Mouse (Mus musculus): Measurements from ENCODE around the gene Diras1.
A peak's percentile ranks its signal among the peaks of the same experiment; 100 is the strongest.
"Not testable (repeated sequence)": the region's sequence is repeated elsewhere in the genome, so short reads cannot be mapped to it uniquely, and the experiment has no call there.

Diras1 gene

DNA sequence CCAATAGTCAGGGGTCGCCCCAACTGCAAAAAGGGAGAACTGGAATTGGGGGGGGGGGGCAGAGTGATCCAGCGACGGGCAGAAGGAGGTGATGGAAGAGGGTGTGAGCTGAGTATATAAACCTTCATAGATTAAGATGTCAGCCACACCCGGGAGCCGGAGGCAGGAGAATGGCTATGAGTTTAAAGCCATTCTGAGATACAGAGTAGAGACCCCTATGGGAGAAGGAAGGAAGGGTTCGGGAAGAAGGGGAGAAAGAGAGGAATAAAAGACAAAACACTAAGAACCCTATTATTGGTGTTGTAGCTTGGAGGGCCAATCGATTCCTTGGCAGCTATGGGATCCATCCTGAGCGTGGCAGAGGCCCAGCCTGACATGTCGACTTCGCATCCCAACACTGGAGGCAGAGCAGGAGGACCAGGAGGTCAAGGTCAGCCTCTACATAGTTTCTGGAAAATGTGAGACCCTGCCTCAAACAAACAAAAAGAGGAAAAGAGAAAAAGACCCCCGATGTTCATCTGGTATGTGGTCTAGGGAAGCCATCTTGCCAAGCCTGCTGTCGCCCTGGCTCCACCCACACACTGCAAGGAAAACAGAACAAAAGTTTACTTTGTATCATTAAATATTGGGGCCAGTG, at the start of gene Diras1:
Gene Diras1, minus strand, starts transcription at position 24 of the 637 bp plus-strand sequence.
- no peak for DNase-seq (ENCODE audit: low read depth, low spot score)

DNA sequence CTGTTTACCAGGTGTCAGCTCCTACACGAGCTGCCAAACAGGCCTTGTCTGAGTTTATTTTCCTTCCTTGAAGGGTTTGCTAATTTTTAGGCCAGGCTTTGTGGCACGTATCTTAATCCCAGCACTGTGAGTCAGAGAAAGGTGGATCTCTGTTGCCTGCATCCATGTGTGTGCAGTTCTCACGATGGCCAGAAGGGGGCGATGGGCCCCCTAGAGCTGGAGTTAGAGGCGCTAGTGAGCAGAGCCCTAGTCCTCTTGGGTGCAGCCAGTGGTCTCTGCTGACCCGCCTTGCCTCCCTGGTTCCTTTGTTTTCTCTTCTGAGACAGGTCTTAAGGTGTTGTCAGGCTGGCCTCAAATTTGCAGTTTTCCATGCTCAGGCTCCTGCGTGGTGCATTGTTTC, 48.0 kb upstream of the Diras1 start:
- no peak for DNase-seq (ENCODE audit: low read depth, low spot score)

DNA sequence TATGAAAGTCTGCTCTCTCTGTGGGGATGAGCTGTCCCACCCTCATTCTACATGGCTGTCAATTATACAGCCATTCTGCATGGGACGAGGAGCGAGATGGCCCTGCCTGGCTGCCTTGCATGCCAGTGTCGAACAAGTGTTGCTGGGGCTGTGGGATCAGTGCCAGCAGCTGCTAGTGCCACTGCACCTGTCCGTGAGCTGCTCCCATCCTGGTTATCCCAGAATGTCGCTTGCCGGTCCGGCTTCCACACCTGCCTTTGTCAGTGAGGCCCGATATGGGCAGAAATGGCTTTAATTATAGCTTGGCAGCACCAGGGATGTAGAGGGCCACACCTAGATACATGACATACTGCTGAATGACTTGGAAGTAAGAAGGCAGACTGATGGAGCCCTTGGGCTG, 46.8 kb upstream of the Diras1 start:
- DNase-seq (ENCODE audit: low read depth, low spot score) = no peak

DNA sequence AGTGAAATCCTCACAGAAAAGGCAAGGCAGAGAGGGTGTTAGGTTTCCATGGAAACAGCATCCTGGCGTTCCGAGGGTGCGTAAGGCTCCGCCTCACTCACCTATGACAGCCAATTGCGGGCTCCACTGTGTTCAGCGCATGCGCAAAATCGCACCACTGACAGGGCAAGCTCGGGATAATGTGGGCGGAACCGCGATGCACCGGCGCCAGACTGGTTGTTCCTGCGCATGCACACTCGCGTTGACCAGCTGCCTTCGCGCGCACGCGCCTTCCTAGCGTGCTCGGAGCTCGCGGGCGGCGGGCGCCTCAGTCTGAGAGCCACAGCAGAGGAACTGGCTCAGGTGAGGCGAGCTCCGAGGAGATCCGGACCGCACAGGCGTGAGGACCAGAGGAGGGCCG, 44.4 kb upstream of the Diras1 start, which contains the start of gene Thop1:
Gene Thop1, plus strand, starts transcription at position 200 of the 400 bp plus-strand sequence.
- DNase-seq (ENCODE audit: low read depth, low spot score) = peak; percentile 99

DNA sequence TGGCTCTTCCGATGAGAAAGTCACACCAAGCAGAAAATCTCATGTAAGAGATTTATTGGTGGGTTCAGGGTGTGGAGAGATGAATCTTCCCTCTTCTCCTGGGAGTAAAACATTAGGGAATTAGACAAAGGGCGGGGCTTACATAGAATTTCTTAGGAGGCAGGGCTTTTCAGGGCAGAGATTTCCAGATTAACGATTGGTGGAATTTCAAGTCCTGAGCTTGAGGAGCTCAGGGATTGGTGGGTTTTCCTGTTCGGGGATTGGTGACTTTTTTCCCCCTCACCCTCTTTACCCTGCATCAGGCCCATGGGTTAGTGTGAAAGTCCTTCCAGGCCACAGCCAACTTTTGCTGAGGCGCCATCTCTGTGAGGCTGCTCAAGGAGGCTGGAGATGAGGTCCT, 43.2 kb upstream of the Diras1 start:
- no peak for DNase-seq (ENCODE audit: low read depth, low spot score)

DNA sequence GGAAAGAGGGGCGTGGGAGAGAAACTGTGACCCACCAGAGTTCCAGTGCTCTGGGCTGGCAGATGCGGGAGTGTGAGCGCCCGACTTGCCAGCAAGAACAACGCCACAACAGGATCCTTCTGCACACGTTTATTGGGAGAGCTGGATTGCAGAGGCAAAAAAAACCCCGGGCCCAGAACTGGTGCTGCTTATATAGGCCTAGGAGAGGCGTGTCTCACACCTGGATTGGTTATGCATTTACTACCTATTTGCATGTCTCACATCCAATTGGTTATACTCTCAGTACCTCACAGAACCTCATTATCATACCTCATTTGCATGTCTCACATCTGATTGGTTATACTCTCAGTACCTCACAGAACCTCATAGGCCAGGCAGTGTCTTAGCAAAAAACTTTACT, 39.1 kb upstream of the Diras1 start:
- DNase-seq (ENCODE audit: low read depth, low spot score) = not testable (repeated sequence)

DNA sequence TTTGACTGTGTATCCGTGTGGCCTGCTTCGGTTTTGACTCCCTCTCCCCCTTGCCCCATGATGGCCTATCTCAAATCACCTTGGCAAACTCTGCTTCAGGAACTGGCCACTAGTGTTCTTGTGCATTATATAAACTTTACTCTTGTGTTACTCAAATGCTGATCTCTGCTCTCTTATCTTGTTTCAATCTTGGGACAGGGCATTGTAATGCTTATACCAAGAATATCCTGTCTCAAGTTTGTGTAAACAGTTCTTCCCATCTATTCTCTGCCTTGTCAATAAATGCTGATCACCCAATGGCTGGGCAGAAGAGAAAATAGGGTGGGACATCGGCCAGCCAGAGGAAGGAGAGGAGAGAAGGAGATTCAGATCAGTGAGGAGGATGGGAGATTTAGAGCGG, 37.2 kb upstream of the Diras1 start:
- DNase-seq (ENCODE audit: low read depth, low spot score) = no peak

DNA sequence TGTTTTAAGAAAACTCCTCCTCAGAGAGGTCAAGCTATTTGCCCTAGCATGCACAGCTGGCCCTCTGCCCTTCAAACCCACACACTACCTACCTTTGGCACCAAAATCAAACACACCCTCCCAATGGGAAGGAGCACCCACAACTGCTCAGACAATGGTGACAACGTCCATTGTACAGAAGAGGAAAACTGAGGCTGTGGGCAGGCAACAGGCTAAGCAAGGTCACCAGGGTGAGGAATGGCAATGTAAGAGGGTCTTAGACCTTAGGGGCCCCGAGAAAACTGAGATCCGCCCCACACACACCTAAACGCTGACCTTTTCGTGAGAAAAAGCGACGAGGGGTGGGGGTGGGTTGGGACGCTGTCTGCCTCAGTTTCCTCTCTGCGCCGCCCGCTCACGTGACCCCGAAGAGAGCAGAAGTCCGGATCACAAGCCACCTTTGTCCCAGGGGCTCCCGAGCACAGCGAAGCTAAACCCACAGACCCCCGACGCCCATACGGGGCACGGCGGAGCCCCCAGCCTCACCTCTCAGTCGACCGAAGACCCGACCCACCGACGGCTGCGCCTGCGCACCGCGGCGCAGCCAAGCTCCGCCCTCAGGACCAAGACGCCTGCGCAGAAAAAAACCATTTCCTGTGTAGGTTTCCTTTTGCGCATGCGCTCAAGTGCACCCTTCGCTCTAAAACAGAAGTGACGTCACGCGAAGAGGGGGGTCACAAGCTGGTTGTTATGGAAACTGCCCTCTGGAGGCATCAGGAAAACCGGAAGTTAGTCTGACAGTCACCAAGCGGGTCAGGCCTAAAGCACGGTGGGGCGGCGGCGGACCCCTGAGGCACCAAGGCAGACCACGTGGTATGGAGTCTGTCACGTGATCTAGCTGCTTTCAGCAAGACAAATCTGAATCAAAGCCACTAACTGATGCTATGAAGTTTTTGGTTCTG, 34.4 kb upstream of the Diras1 start, which contains the start of gene Sgta:
Gene Sgta, minus strand, starts transcription at position 579 of the 941 bp plus-strand sequence.
- DNase-seq (ENCODE audit: low read depth, low spot score) = peak; percentile 97

DNA sequence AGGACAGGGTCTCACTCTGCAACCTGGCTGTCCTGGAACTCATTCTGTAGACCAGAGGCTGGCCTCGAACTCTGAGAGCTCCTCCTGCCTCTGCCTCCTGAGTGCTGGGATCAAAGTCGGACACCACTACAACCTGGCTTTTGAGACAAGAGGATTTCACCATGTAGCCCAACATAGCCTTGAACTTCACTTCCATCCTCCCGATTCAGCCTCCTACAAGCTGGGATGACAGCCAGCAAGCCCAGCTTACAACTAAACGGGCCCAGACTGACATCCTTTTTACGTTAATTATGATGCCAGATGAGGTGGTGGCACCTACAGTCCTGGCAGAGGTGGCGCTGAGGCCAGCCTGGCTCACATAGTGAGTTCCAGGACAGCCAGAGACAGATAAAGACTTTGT, 33.4 kb upstream of the Diras1 start:
- DNase-seq (ENCODE audit: low read depth, low spot score) = no peak

DNA sequence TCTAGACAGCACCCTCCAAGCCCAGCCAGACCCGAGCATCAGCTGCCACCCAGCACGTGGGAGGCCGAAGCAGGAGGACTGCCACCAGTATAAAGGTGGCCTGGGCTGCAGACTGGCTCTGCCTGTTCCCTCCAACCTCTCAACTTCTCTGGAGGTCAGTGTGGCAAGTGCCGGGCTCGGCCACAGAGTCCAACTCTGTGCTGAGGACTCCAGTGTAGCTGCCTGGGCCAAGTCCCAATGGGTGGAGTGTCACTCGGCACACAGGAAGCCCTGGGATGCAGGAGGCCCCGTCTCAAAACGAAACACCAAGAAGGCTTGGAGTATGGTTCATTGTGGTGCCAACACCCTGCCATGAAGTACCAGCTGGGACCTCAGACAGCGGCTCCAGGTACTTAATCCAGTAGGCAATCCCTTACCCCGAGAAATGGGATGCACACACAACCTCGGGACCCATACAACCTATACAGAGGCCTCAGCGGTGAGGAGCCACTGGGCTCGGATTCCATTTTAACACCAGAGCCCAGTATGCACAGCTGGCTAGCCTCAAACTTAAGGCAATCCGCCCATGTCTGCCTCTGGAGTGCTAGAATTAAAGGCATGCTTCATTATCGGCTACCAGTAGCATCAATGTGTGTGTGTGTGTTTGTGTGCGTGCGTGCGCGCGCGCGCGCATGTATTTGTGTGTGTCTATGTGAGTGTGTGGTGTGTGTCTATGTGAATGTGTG, 32.1 kb upstream of the Diras1 start:
- no peak for DNase-seq (ENCODE audit: low read depth, low spot score)

DNA sequence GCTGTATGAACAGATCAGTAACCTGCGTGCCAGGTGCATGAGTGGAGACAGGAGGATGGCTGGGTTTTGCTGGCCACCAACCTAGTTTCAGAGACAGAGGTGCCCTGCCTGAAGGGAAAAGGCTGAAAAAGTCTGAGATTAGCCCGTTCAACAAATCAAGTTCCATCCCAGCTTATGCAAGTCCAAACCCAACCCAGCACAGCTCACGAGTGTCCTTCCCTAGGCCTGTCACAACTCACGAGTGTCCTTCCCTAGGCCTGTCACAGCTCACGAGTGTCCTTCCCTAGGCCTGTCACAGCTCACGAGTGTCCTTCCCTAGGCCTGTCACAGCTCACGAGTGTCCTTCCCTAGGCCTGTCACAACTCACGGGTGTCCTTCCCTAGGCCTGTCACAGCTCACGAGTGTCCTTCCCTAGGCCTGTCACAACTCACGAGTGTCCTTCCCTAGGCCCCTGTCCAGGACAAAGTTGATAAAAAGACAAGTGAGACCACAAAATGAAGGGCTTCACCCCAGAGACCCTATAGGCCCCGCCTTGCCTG, 30.4 kb upstream of the Diras1 start:
- not testable (repeated sequence) for DNase-seq (ENCODE audit: low read depth, low spot score)

DNA sequence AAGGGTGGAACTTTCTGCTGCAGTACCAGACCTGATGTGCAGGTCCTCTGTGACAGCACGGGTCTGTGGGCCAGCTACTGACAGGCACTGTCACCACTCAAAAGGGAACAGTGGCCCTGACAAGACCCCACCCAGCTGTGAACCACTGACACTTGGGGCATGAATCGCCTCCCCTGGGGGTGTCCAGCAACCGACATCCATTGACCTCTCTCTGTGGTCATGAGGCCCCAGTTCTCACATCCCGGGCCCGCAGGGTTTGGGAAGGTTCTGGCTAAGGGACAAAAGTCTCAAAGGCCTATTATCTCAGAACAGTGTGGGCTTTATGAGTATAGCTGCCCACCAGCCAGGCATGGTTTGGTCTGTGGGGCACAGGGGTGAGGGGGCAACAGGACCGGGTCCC, 29.7 kb upstream of the Diras1 start:
- DNase-seq (ENCODE audit: low read depth, low spot score) = no peak

DNA sequence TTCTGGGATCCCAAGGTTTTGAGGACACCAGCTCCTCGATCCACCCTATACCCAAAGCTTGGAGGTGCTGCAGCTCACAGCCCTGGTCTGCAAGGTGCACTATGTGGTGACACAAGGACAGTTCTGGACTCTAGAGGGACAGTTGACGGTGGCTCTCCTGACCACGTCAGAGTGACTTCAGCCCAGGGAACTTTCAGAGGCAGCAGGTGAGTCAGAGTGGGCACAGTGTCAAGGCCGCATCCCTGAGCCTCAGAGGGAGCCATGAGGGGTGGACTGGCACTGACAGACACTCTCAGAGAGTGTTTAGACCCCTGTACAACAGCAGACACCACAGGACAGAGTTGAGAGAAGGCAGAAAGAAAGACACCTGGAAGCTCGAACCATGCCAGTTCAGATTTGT, 27.1 kb upstream of the Diras1 start:
- no peak for DNase-seq (ENCODE audit: low read depth, low spot score)

DNA sequence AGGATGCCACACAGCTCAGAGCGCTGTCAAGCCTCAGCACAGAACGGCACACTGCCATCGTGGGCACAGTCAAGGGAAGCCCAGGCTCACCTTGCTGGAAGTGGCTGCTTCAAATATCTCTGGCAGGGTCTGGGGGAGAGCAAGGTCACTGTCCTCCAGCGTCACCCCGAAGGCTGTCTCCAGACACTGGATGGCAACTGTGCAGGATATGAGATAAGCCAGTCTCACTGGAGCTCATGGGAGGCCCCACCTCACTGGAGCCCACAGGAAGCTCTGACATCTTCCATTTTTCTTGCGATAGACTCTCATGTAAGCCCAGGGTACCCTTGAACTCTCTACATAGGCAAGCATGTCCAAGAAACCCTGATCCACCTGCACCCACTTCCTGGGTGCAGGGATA, 25.7 kb upstream of the Diras1 start:
- no peak for DNase-seq (ENCODE audit: low read depth, low spot score)

DNA sequence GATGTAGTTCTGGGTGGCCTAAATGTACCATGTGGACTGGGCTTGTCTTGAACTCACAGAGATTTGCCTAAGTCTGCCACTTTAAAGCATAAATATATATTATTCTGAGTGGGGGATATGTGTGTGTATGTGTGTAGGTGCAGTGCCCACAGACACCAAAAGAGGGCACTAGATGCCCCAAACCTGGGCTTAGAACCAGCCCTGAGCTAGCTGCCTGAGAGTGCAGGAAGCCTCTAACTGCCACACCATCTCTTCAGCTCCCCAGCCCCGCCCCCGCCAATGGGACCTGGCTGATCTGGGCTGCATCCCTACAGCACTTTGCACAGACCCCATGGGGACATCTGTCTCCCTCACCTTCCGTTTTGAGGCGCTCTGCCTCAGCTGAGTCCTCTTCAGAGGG, 25.2 kb upstream of the Diras1 start:
- DNase-seq (ENCODE audit: low read depth, low spot score) = no peak

DNA sequence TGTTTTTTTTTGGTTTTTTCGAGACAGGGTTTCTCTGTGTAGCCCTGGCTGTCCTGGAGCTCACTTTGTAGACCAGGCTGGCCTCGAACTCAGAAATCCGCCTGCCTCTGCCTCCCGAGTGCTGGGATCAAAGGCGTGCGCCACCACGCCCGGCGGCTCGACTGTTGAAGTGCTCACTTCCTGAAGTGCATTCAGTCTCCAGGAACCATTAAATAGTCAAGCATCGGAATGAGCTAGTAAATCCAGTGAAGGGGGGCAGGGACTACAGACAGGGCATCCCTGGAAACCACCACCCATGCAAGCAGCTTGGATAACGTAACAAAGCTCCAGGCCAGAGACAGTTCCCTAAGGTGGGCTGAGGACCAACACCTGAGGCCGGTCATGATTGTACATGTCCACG, 19.8 kb upstream of the Diras1 start:
- not testable (repeated sequence) for DNase-seq (ENCODE audit: low read depth, low spot score)

DNA sequence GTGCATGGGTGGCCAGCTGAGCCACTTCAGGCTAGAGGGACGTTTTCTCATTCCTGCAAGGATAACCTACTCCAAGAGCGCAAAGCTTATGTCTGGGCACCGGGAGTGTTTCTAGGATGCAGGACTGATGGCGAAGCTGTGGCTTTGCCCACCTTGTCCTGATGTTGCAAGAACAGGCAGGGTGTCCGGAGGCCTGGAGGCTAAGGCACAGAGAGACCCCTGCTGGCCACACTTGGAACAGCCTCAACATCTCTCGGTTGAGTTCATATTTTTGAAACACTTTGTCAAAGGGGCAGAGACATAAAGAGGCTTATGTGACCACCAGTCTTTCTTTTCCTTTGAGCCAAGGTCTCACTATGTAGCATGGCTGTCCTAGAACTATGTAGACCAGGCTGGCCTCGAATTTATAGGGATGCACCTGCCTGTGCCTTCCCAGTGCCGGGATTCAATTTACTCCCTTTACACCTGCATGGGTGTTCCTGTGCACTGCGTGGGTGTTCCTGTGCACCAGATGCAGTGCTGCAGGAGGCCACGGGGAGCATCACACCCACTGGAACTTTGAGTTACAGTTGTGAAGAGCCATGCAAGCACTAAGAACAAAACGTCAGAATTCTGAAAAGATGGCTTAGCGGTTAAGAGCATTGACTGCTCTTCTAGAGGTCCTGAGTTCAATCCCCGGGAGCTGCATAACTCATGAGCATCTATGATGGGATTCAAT, 16.2 kb upstream of the Diras1 start:
- peak; percentile 76 for DNase-seq (ENCODE audit: low read depth, low spot score)

DNA sequence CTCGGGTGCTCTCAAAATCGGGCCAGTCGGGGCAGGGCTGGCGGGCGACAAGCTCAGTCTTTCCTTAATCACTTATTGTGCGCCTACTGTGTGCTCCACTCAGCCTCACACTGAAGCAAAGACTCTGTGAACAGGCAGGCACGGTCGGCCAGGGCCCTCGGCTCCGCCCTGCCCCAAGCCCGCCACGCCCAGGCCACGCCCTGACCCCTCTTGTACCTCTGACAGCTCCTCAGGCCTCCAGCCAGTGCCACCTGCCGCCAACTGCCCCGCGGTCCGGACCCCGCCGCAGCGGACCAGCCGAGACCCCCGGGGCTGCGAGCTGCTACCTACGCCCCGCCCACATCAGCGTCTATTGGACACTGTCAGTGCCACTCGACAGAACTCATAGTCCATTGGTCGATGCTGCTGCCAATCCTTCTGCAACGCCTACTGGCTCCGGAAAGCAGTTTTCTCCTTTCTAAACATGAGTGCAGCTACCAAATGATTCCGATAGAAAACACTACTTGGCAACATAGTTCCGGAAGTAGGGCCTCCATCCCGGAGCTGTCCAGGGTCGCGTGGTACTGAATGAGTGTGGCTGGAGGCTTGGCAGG, 11.6 kb upstream of the Diras1 start, which contains the start of gene Slc39a3:
Gene Slc39a3, minus strand, starts transcription at position 439 of the 593 bp plus-strand sequence.
- peak; percentile 97 for DNase-seq (ENCODE audit: low read depth, low spot score)

DNA sequence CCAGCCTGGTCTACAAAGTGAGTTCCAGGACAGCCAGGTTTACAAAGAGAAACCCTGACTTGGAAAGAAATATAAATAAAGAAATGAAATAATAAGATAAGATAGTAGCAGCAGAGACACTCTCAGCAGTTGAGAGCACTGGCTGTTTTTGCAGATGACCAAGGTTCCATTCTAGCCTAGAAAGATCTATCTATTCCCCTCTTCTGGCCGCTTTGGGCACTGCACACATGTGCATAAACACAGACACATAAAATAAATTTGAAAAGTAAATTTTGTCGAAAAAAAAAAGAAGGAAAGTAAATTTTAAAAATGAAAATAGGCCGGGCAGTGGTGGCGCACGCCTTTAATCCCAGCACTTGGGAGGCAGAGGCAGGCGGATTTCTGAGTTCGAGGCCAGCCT, 10.8 kb upstream of the Diras1 start:
- DNase-seq (ENCODE audit: low read depth, low spot score) = peak; percentile 49

DNA sequence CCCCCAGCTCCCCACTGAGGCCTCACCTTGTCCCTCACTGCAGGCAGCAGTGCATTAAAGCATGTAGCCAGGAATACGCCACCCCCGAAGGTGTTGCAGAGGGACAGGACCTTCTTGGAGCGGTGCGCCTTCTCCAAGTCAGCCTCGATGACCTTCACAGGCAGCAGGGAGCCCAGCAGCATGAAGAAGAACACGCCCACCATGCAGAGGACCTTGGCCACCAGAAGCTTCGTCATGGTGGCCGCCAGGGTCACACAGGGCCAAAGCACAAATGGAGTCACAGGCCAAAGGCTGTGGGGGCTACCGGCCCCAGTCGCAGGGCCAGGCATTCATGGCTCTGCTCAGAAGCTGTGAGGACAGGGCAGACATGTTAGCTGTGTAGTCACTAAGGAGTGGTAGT, 8.1 kb upstream of the Diras1 start:
- no peak for DNase-seq (ENCODE audit: low read depth, low spot score)

DNA sequence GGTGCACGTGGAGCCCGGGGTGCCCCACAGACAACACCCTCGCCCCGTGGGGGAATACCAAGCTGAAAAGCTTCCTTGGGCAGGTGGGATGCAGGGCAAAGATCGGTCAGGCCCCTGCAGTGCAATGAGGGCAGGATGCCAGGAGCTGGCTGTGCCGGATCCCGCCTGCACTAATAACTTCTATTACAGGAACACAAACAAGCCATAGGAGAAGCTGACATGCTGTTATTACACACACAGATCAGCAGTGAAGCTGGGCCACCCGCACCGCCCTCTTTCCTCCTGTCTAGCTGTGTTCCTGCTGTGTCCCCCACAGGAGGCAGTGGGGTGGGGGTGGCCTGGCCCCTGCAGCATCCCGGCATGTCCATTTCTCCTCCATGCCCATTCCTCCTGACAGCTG, 3.6 kb upstream of the Diras1 start:
- DNase-seq (ENCODE audit: low read depth, low spot score) = no peak
